Mouse (Mus musculus): ENCODE data around the gene Nxf3. TPM values are rescaled to one million over a fixed set of nuclear protein-coding genes. Genes with fewer than 3 reads are reported as not detected.
A peak's percentile ranks its signal among the peaks of the same experiment; 100 is the strongest.
"Not testable (repeated sequence)": the region's sequence is repeated elsewhere in the genome, so short reads cannot be mapped to it uniquely, and the experiment has no call there.

Gene Nxf3
- 1.9 and 2.5 TPM in 2 replicates for total RNA-seq (2015; ENCODE audit: low replicate concordance)
- total RNA-seq (2017; ENCODE audit: low replicate concordance), result 0.17 and 0.28 TPM in 2 replicates

GRCm38 (mm10) chrX:136085155-136085554 lies at the start of gene Nxf3:
Gene Nxf3, minus strand, starts transcription at chrX:136085255.
- no peak for ATAC-seq (replicated peaks; ENCODE audit: low FRiP score, poor library complexity, severe bottlenecking)

- peak; percentile 88 for ATAC-seq (replicated peaks; ENCODE audit: low FRiP score, poor library complexity, severe bottlenecking)
Observed at GRCm38 (mm10) chrX:136127744-136128064, 42.6 kb upstream of the Nxf3 start.

GRCm38 (mm10) chrX:136127038-136127743 lies 42.1 kb upstream of the Nxf3 start:
- peak; percentile 88 for ATAC-seq (replicated peaks; ENCODE audit: low FRiP score, poor library complexity, severe bottlenecking)

- no peak for ATAC-seq (replicated peaks; ENCODE audit: low FRiP score, poor library complexity, severe bottlenecking)
Observed at GRCm38 (mm10) chrX:136115419-136115961, 30.4 kb upstream of the Nxf3 start.

- no peak for ATAC-seq (replicated peaks; ENCODE audit: low FRiP score, poor library complexity, severe bottlenecking)
Observed at GRCm38 (mm10) chrX:136115015-136115414, 30.0 kb upstream of the Nxf3 start.

DNA sequence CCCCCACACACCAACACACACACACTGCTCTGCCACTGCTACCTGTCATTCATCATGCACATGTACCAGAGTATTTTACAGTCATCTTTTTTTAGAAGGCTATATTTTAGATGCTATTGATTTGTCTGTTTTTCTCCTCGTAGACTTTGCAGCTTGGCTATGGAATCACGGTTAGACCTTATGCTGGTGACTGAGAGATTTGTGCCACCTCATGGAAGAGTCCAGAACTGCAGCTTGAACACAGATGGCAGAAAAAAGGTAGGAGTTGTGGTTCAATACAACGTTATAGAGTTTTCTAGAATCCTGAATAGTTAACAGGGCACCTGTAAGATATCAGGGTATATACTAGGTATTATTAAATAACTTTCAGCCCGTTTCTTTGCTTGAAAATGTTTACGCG lies 22.9 kb upstream of the Nxf3 start:
- no peak for ATAC-seq (replicated peaks; ENCODE audit: low FRiP score, poor library complexity, severe bottlenecking)

GRCm38 (mm10) chrX:136104724-136105088 lies 19.7 kb upstream of the Nxf3 start:
- no peak for ATAC-seq (replicated peaks; ENCODE audit: low FRiP score, poor library complexity, severe bottlenecking)

GRCm38 (mm10) chrX:136104046-136104723 lies 19.1 kb upstream of the Nxf3 start:
- ATAC-seq (replicated peaks; ENCODE audit: low FRiP score, poor library complexity, severe bottlenecking), result no peak

GRCm38 (mm10) chrX:136094421-136094820 lies 9.4 kb upstream of the Nxf3 start:
- ATAC-seq (replicated peaks; ENCODE audit: low FRiP score, poor library complexity, severe bottlenecking), result no peak

GRCm38 (mm10) chrX:136092497-136093279 lies 7.6 kb upstream of the Nxf3 start:
- ATAC-seq (replicated peaks; ENCODE audit: low FRiP score, poor library complexity, severe bottlenecking), result no peak

DNA sequence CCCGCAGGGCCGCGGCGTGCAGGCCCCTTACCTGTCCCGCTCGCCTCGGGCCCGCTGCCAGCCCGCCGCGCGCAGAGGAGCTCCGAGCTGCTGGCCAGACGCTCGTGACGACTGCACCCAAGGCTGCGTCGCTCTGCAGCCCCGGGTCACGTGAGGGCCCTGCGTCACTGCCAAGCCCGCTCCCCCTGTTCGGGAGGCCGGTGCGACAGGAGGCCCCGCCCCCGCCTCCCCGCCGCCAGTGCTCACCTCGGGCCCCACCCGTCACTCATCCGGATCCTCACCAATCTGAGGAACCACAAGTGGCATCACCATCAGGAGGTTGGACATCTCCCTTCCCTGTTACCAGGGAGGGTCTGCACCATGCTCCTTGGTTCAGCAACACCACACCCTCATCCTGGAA lies 17.0 kb downstream of the Nxf3 start, which contains the start of gene Bex2:
TSS of gene Bex2 (minus strand) at position 217 of the 400 bp plus-strand sequence.
- peak; percentile 96 for ATAC-seq (replicated peaks; ENCODE audit: low FRiP score, poor library complexity, severe bottlenecking)

GRCm38 (mm10) chrX:136067201-136067991 lies 17.7 kb downstream of the Nxf3 start:
- ATAC-seq (replicated peaks; ENCODE audit: low FRiP score, poor library complexity, severe bottlenecking), result not testable (repeated sequence)

DNA sequence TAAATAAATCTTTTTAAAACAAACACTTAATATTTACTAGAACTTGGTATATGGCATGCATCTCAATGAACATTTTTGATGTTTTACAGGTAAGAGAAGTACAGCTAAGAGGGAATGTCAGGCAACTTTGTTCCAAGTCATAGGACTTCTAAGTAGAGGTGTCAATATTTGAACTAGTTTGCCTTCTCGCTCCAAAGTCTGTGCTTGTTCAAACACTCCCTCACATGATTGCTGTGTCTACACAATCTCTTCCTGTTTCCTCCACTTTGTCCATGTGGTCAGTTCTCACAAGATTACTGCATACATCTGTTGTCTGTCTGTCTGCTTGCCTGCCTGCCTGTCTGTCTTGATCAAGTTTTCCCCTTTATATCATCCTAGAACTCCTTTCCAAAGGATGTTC lies 24.4 kb downstream of the Nxf3 start:
- ATAC-seq (replicated peaks; ENCODE audit: low FRiP score, poor library complexity, severe bottlenecking), result no peak

GRCm38 (mm10) chrX:136051219-136051618 lies 33.8 kb downstream of the Nxf3 start:
- ATAC-seq (replicated peaks; ENCODE audit: low FRiP score, poor library complexity, severe bottlenecking), result no peak

GRCm38 (mm10) chrX:136047528-136047927 lies 37.5 kb downstream of the Nxf3 start:
- ATAC-seq (replicated peaks; ENCODE audit: low FRiP score, poor library complexity, severe bottlenecking), result no peak

- ATAC-seq (replicated peaks; ENCODE audit: low FRiP score, poor library complexity, severe bottlenecking), result no peak
Observed at GRCm38 (mm10) chrX:136043726-136044125, 41.3 kb downstream of the Nxf3 start.

- ATAC-seq (replicated peaks; ENCODE audit: low FRiP score, poor library complexity, severe bottlenecking), result not testable (repeated sequence)
Observed at GRCm38 (mm10) chrX:136032799-136033763, 52.0 kb downstream of the Nxf3 start, which contains the start of gene Arxes1. Gene Arxes1, plus strand, starts transcription at chrX:136033367.

- ATAC-seq (replicated peaks; ENCODE audit: low FRiP score, poor library complexity, severe bottlenecking), result no peak
Observed at GRCm38 (mm10) chrX:136030331-136030730, 54.7 kb downstream of the Nxf3 start.

Measured in erythroblast, adult 5-6 weeks (primary cell).